15 mouse cellular contexts compared by ENCODE assay signal in the genomic region with DNA sequence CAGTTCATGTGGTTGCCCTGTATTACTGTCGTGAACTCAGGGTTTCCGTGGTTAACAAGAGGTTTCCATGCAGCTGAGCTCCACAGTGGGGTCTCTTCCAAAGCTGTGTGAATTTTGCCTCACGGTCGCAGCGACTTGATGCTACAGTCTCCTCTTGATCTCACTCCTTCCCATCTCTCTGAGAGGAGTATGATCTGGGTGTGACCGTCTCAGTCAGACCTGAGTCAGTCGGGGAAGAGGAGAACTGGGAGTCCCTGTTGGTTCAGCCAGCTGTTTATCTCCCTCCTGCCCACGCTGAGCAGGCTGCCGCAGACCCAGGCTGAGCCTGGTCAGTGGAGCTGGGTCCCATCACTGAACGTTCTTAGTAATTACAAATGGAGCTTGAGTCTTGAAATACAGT.
"Had no signal": no experiment of that assay in that cellular context is flagged by ENCODE, and none has a peak within 500 bp of the region (broad histone marks: within the 10 kb centered on the region; RNA-seq: fewer than 3 reads in every experiment).

No protein-coding gene starts in this region.

- H3K4me2 ChIP-seq: limb, embryonic 13.5 days; liver, embryonic 12.5 days; liver, embryonic 15.5 days; midbrain, embryonic 11.5 days; midbrain, embryonic 15.5 days had no signal

- H3K9me3 ChIP-seq: limb, embryonic 10.5 days; limb, embryonic 13.5 days; liver, embryonic 12.5 days; liver, embryonic 15.5 days; midbrain, embryonic 15.5 days had no signal

- H3K9ac ChIP-seq: limb, embryonic 13.5 days; liver, embryonic 12.5 days; liver, embryonic 15.5 days; midbrain, embryonic 15.5 days had no signal

- DNase-seq: kidney, adult 9 months; kidney, postnatal 14 days; kidney, postnatal 4 days; liver; lung, adult 2 months; lung, postnatal 14 days; lung, postnatal 4 days; thymus, adult 18-20 months; thymus, postnatal 36 days had no signal

- H3K4me1 ChIP-seq: limb, embryonic 10.5 days; limb, embryonic 13.5 days; liver, embryonic 12.5 days; liver, embryonic 15.5 days; midbrain, embryonic 15.5 days had no signal

- H3K4me3 ChIP-seq: limb, embryonic 10.5 days; limb, embryonic 13.5 days; liver, embryonic 12.5 days; liver, embryonic 15.5 days; midbrain, embryonic 15.5 days had no signal

- H3K27ac ChIP-seq: limb, embryonic 10.5 days; limb, embryonic 13.5 days; liver, embryonic 12.5 days; liver, embryonic 15.5 days; midbrain, embryonic 15.5 days had no signal

- H3K27me3 ChIP-seq: limb, embryonic 13.5 days; liver, embryonic 12.5 days; liver, embryonic 15.5 days; midbrain, embryonic 15.5 days had no signal

- ATAC-seq: liver, embryonic 12.5 days; midbrain, embryonic 15.5 days had no signal
